Mouse (Mus musculus) gastrocnemius, postnatal 36 days (tissue): ENCODE measurements around the gene Aipl1. TPM values are rescaled to one million over a fixed set of nuclear protein-coding genes. Genes with fewer than 3 reads are reported as not detected.
A peak's percentile ranks its signal among the peaks of the same experiment; 100 is the strongest.

ENCODE experiments used
- DNase-seq, 2 experiments: peaks; one replicate each; pipeline ENCODE4 v3.0.0; 2022
- intact Hi-C: fragments of 180-260 bp; cut with DNase I; formaldehyde crosslinking; loops from one replicate; pipeline ENCODE4 v1.15.1; 2025
- total RNA-seq, 2 experiments: library from RNA; stranded (reverse); gene quantifications; 2 replicates each; pipeline ENCODE4 v1.2.3; 2021

Aipl1 gene
- total RNA-seq, 2 experiments from 2014 or later: not detected

DNA sequence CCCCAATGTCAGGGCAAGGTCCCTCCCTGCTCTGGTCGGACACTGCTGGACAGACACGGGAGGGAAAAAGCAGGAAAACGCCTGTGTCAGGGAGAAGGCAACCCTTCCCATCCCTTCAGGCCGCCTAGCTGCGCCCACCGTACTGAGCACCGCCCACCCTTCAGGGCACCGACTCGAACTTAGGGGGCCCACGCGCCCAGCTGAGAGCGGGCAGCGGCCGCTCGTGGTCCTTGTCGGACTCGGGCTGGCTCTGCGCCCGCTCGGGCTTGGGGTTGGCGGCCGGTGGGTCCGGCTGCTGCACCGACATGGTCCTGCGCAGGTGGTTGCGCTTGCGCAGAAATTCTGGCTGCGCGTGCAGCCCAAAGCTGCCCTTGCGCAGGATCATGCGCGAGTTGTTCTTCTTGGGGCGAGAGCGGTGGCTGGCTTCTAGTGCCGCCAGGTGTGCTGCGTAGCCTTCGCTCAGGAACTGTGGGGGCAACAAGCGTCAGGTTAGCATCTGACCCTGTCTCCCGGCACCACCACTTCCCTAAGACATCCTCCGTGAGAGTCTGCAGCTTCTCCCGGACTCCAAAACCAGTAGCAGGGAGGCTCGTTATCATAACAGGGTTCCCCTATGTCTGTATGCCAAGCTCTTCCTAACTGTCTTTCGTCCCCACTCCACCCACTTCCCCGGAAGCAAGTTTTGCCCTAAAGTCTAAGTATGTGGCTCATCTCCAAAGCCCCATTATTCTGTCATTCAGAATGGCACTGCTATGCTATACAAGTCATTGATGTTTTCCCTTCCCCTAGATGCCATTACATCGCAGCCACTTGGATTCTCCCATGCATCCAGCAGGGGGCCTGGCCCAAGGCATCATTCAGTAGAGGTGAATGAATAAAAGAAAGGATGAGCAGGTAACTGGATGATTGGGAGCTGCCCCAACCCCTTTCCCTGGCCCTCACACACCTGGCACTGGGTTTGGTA is 13.9 kb upstream of the Aipl1 start:
- DNase-seq: no peak
- intact Hi-C loops: loop anchor here (5.0 to 10.0 kb wide), 2 partner anchors 81 to 154 kb away; partner anchors contain the start of genes 4933427D14Rik, Gm43951 and Txndc17

DNA sequence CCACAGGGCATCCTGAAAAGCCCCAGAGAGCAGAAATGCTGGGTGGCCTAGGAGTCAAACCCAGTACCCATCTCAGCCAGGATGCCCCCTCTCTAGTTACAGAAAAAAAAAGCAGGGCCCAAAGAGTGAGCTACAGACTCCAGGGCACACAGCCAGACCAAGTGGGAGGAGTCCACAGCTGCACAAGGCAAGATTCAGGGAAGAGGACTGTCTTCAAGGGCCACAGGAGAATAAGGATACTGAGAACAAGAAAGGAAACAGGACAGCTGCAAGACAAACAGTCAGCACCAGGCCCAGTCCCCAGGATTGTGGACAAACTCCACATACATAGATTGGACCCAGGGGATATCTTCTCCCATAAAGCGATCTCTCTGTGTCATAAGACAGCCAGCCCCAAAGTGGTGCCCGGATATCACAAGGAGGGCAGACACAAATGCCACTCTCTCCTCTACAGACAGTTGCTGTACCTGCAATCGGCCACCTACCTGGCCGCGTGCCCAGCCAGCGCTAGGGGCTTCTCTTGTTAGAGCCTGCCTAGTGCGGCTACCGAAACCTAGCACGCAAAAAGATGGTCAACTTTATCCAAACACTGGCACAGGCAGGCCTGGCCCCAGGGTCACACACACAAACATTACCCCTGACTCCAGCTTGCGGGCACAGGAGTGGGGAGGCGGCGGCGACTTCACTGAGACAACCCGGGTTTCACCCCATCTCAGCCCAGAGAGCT is 13.0 kb upstream of the Aipl1 start:
- intact Hi-C loops: loop anchor here (5.0 to 10.0 kb wide), 2 partner anchors 82 to 154 kb away; partner anchors contain the start of genes 4933427D14Rik, Gm43951 and Txndc17

DNA sequence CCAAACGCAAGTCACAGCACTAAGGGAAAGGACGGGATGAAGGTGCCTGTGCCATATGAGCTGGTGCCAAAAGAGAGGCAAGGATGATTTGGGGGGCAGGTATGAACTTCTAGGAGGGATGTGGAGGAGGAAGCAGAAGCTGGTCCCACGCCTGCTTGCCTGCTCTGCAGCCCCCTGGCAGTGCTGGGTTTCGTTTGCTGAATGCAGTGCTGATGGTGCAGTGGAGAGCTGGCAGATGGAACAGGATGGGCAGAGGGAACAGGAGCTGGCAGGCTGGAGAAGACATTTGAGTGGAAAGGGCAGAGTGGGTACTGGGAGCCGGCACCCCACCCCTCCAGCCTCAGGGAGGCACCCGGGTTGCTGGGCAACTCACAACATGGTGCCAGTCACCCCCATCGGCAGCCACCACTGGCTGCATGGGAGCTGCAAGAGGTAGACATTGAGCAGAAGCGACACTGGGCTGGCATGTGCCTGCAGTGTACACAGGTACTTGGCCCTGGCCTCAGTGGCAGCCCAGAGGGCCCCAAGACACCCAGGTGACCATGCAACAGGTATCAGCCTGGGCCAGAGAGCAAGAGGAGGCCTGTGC is 12.0 kb upstream of the Aipl1 start:
- intact Hi-C loops: no loop called here
- no peak for DNase-seq

More for the DNA sequence above, 13.0 kb upstream of the Aipl1 start:
- peak in 1 of 2 experiments; percentile 35 for DNase-seq

DNA sequence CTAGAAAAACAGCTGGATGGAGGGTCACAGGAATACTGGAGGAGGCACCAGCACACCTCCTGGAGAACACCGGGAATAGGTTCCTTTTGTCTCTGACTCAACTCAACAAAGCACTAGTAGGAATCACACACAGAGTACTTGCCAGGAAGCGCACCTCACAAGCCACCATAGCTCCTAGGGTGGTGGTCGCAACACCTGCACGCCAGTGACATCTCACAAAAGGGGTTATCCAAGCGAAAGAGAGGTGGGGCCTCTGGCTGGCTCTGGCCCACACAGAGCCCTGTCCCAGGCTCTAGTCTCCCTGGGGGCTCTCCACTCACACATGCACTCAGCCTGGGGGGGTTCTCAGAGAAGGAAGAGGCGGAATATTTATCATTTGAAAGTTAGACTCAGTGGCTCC is 11.4 kb upstream of the Aipl1 start:
- intact Hi-C loops: no loop called here
- DNase-seq: no peak

DNA sequence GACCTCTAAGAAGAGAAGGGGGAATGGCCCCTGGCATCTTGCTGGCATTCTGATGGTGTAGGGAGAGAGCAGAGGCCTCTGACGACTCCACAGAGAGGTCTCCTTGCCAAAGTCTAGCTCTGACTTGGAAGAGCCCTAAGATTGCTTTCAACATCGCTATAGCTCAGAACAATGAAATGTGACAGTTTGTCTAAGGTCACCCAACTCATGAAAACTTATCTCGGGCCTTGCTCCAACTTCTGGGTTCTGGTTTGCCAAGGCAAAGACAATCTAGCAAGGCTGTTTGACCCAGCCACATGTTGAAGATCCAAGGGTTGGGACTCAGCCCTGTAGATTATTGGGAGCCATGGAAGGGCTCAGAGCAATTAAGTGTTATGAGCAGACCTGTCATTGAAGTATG is 6.9 kb upstream of the Aipl1 start:
- intact Hi-C loops: no loop called here
- DNase-seq: no peak

DNA sequence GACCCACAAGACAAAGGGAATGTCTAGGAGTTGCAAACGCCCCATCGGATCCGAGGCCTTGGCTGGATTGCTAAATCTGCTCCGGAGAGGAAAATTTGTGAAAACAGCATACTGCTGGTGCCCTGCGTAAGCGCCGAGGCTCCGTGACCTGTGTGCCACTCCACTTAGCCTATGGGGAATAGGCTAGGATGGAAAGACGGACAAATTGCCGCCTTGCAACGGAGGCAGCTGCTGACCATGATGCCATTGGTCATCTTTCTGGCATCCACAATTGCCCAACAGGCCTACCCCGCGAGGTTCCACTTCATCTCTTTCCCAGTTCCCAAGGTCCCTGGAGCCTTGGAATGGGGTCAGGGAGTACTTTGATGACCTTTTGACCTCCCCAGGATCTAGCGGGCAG is 5.3 kb upstream of the Aipl1 start:
- DNase-seq: no peak
- intact Hi-C loops: no loop called here

DNA sequence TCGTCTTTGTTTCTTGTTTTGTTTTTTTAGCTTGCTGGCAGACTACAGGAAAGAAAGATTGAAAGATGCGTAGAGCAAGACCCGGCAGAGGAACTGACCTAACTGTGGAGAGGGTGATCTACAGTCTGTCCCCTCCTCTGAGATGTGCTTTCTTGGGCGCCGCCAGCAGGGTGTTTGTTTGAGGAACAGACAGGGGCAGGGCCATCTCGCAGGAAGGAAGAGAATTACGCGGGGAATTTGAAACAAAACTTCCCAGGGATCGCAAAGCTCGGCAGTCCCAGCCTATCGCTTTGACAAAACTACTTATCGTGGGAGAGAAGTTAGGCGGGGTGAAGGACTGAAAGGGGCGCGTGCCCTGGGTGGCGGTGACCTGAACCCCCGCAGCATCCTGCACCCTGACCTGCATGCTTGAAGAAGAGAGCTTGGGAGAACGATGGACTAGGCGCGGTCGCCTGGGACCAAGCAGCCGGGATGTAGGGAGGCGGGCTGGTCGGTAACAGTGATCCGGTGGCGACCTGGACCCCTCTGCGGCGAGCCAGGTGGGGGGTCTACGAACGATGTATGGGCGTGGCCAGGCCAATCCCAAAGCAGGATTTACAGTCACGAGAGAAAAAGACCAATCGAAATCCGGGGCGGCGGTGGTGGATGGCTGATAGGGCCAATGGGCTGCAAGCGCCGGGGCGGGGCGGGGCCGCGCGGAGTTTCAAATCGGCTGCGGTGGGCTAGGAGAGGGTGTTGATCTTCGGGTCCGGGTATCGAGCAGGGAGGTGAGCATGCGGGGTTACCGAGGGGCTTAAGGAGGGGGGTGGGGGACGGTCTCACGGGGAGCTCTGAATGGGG is 4.7 kb upstream of the Aipl1 start, which contains the start of gene Pimreg:
Gene Pimreg (plus strand): TSS at position 265 of the 840 bp plus-strand sequence.
- peak; percentile 71 to 72 for DNase-seq
- intact Hi-C loops: no loop called here

DNA sequence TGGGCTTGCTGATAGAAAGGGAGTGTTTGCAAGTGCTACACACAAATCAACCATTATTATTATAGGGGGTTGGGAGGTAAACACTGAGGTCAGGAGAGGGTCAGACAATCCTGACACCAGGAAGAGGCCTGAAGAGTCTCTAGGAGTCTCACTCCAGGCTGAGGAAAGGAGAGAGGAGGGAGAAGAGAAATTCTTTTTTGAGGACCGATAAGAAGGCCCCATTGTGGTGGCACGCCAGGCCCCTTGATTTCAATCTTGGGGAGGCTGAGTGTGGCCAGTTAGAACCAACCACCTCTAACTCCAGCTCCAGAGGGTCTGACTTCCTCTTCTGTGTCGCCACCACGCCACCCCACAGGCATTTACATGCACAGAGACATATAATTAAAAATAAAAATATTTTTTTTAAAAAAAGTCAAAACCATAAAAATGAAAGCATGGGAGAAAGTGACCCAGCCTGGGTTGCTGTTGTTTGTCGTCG is 4.0 kb upstream of the Aipl1 start:
- DNase-seq: no peak
- intact Hi-C loops: no loop called here

DNA sequence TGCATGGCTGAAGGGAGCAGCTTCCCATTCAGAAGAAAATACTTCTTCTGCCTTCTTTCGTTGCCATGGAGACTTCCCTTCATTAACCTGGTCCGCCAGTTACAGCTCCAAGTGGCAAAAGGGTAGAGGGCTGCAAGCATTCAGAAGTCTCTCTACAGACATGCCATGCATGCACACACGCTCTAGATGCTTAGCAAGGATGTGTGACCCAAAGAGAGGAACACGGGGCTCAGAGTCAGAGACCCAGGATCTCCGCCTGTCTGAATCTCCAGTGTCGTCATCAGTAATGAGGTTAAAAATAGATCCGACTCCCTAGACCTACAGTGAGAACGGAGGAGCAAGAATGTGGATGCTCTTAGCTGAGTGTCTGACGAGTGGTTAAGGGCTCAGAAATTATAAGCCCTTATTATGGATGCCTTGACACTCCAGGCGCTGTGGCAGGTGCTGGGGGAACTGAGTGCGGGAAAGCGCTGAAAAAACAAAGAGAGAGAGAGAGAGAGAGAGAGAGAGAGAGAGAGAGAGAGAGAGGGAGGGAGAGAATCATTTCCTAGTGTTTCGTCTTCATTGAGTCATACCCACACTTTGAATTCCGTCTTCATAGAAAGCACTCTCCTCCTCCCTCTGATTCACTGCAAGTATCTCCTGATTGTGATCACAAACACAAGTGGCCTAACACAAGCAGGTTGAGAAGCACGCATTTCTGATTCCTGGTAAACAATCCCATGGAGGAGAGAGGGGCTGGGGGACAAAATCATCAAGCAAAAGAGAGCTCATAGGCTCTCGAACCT is 2.5 kb upstream of the Aipl1 start:
- intact Hi-C loops: loop anchor here (10.0 kb wide), 1 partner anchor 695 kb away; no protein-coding TSS in a partner anchor
- no peak for DNase-seq

DNA sequence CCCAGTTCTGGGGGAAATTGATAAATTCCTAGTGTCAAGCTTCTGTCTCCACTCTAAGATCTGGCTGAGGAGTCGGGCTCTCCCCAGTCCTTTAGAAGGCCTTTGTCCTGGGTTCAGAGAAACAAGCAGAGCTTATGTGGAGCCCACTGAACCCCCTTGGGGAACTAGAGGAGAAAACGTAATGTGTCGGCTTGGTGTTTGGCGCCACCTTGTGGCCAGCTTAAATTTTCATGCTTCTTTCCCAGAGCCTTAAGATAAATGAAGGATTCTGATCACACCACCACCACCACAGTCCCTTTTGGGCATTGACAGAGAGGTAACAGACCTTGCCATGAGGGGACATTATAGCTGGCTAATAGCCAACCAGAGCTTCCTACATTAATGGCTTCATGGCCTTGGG is 687 bp upstream of the Aipl1 start:
- intact Hi-C loops: loop anchor here (10.0 kb wide), 1 partner anchor 693 kb away; no protein-coding TSS in a partner anchor
- DNase-seq: peak; percentile 23 to 46

DNA sequence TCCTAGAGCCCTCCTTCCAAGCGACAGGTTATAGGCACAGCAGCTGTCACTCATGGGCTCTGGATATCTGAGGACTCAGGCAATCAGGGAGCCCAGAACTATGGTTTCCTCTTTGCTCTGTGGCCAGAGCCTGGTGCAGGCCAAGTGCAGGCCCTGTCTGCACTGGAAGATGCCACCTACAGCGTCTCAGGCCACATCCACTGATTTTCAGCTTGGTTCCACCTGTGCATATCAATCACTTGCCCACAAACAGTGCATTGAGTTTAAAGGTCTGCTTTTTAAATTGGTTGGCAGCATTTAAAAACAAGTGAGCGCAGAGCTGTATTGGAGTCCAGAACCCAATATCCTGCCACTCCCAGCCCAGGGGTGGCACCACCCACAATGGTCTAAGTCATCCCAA is 4.7 kb downstream of the Aipl1 start:
- intact Hi-C loops: loop anchor here (10.0 kb wide), 1 partner anchor 688 kb away; no protein-coding TSS in a partner anchor

DNA sequence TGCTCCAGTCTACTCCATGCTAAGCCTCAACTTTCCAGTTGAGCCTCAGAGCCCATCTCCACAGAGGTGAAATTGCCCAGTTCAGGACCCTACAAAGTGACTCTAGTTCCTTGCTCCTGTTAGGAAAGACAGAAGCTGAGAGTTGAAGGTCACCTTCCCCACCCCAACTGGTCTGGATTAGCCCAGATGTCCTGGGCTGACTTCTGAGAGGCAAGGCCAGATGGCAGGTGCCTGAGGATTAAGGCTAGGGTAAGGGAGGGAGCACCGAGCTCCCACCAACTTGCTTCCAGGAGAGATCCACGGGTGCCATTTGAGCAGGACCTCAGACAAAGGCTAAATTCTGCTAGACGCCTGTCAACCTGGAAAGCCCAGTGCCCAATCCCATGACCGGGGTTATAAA is 5.2 kb downstream of the Aipl1 start:
- intact Hi-C loops: loop anchor here (10.0 kb wide), 1 partner anchor 687 kb away; no protein-coding TSS in a partner anchor

More for the DNA sequence above, 4.7 kb downstream of the Aipl1 start:
- no peak for DNase-seq

DNA sequence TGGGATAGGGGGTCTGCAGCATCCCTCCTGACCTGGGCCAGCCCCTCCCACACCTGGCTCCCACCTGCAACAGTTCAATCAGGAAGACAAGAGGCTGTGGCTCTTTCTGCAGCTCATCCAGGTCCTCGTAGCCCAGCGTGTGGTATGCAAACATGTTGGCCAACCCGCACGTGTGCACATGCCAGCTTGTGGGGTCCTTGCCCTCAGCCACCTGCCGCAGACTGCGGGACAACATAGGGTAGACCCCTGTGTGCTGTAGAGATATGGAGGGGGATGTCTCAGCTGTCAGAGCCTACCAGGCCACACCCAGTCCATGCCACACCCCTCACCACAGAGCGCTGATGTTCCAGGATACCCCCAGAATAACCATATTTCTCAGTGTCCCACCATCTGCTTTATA is 6.0 kb downstream of the Aipl1 start:
- no peak for DNase-seq
- intact Hi-C loops: loop anchor here (10.0 kb wide), 1 partner anchor 687 kb away; no protein-coding TSS in a partner anchor

More for the DNA sequence above, 5.2 kb downstream of the Aipl1 start:
- no peak for DNase-seq

DNA sequence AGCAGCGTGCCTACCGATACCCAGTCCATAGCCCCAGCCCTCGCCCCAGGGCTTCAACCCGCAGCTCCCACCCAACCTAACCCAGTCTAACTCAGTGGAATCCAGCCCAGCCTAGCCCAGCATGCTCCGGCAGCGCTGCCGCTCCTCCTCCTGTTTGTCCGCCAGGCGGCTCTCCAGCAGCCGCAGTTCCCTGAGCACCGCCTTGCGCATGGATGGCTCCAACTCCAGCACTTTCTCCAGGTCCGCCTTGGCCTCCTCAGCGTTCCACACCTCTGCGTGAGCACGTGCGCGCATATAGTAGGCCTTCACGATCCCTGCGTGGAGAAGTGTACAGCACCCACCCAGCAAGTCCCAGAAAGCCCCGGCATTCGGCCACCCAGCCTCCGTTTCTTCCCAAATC is 8.2 kb downstream of the Aipl1 start:
- DNase-seq: no peak
- intact Hi-C loops: no loop called here

DNA sequence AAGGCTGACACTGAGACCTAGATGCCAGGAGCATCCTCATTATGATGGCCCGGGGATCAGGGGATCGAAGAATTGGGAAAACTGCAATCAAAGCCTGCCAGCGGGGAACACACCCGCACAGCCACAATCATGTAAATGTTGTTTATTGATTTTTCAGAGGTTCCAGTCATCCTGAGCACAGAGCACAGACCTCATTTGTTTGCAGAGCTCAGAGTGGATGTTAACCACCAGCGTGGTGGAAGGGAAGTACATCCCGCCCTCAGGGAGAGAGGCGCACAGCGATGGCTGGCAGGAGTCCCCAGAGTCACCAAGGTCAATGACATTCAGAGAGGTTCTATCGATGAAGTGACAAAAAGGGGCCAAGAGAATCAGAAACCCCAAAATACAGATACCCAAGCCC is 9.5 kb downstream of the Aipl1 start:
- DNase-seq: no peak
- intact Hi-C loops: no loop called here

DNA sequence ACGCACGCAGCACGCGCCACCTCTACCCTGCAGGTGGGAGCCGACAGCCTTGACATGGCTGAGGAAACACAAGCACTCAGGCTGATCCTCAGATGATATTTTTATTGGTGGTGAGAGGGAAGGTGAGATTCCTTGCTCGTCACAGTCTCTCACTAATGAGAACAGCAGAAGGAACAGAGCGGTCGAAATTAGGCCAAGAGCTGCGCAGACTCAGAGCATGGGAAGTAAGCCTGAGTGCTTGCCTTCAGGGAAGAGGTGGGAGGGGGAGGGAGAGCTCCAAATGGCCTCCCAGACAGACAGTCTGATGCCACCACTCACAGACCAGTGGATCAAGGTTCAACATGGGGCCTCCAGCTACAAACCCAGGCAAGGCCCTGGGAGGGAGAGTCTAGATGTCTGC is 10.8 kb downstream of the Aipl1 start:
- intact Hi-C loops: no loop called here
- DNase-seq: no peak

DNA sequence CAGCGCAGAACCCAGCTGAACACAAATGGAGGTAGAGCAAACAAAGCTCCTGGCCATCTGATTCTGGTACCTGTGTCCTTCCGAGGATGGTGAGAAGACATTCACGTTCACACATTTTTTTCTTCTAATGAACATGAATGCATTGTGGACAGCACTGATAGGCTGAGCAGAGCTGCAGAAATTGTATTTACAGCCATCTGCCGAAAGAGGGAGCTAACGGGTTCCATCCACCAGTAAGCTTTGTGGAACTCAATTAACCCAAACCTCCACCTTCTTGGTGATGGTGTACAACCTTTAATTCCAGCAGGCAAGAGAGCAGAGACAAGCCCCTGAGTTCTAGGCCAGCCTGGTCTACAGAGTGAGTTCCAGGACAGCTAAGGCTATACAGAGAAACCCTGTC is 11.5 kb downstream of the Aipl1 start:
- no peak for DNase-seq
- intact Hi-C loops: loop anchor here (2.0 kb wide), 1 partner anchor 31 kb away; no protein-coding TSS in a partner anchor

DNA sequence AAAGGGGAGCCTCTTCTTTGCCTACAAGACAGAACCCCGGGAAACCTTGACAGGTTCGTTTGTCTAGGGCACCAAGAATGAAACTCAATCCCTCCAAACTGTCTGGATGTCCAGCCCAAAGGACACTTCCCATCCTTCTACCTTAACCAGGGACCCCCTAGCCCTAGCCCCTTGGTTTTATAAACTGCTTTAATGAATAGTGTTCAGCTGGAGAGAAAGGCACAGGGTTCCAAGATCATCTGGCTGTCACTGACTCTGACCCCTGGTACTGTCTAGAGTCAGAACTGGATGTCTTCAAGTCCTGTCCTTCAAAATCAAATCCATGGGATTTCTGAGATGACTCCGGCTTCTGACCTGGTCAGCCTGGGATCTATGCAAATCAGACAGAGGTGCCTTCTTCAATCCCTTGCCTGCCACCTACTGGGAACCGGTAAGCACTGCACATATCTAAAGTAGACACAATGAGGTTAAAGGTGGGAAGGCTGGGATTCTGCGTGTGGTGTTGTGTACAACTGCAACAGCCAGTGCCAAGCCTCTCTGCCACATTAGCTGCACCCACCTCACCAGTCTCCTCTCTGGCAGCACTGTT is 13.0 kb downstream of the Aipl1 start:
- peak in 1 of 2 experiments; percentile 47 for DNase-seq
- intact Hi-C loops: loop anchor here (2.0 to 5.0 kb wide), 2 partner anchors 29 to 352 kb away; no protein-coding TSS in a partner anchor
